ENCODE assay signal across 8 mouse cellular contexts in the genomic region with DNA sequence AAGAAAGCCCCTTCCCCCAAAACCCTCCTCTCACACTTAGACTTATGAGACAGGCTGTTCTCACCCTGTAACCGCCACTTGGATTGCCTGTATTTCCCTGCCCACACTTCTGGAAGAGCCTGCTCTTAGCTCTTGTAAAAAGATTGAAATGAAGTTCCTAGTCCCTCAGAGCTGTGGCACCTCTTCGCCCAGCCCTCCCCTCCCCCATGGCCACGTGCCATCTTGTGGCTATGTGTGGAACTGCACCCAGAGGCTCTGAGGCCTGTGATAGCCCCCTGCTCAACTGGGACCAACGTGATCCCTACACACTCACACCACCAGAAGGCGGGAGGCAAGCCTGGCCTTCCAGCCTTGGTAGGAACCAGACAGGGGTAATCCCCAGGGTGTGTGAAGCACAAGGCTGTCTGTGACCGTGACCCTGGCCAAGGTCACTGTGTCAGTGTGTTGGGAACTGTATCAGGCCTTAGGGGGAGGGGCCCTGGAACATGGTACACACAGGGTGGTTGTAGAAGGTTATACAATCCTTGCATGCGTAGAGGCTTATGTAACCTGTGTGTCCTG. TPM values are rescaled to one million over a fixed set of nuclear protein-coding genes. Genes with fewer than 3 reads are reported as not detected.
DNase-seq lines count a peak whose midpoint lies in the region; ATAC-seq and TF ChIP-seq lines count a peak whose summit lies in the region.

No protein-coding gene starts in this region.

- intact Hi-C loops in left cerebral cortex, postnatal 4 days (cut with DNase I) = no loop called here

- peaks cover 57% of the 10 kb centered on the region for H3K4me1 ChIP-seq in forebrain, embryonic 13.5 days
- H3K4me1 ChIP-seq in hindbrain, embryonic 12.5 days = peaks cover 51% of the 10 kb centered on the region
- H3K4me1 ChIP-seq in small intestine, adult 2 months (ENCODE audit: control insufficient read depth, insufficient read depth, insufficient read length, low read length) = peaks cover 41% of the 10 kb centered on the region

- WGBS in forebrain, embryonic 13.5 days = 21% methylated on average over 7 of the region's 7 CpGs
- 22% methylated on average over 7 of the region's 7 CpGs for WGBS in hindbrain, embryonic 12.5 days
- 16% methylated on average over 7 of the region's 7 CpGs for WGBS in small intestine, adult 2 months

- peaks cover 54% of the 10 kb centered on the region for H3K36me3 ChIP-seq in forebrain, embryonic 13.5 days (ENCODE audit: poor library complexity, severe bottlenecking)
- peaks cover 43% of the 10 kb centered on the region for H3K36me3 ChIP-seq in hindbrain, embryonic 12.5 days
- H3K36me3 ChIP-seq in small intestine, adult 2 months (ENCODE audit: control insufficient read depth, insufficient read depth, low read length) = peaks cover 20% of the 10 kb centered on the region

- 0 out of 2 replicates have a peak, but pooled peaks have one; percentile 1 for ATAC-seq in forebrain, embryonic 13.5 days
- peak; percentile 20; the same call in 1 of the 2 replicates for ATAC-seq in hindbrain, embryonic 12.5 days (ENCODE audit: low FRiP score)
- peak; percentile 45 for ATAC-seq in megakaryocyte-erythroid progenitor cell, adult 5-6 weeks (replicated peaks; ENCODE audit: low FRiP score, low TSS enrichment, poor library complexity, severe bottlenecking)

- no peaks in the 10 kb centered on the region for H3K27me3 ChIP-seq in forebrain, embryonic 13.5 days
- no peaks in the 10 kb centered on the region for H3K27me3 ChIP-seq in hindbrain, embryonic 12.5 days
- no peaks in the 10 kb centered on the region for H3K27me3 ChIP-seq in small intestine, adult 2 months (ENCODE audit: control insufficient read depth, insufficient read depth, low read length)

- TF ChIP-seq CTCF in small intestine, adult 2 months (IDR thresholded peaks at IDR 0.05; ENCODE audit: extremely low read depth, insufficient read length, insufficient replicate concordance, low read depth, low read length) = peak; percentile 84

- peak overlapping the region; percentile 2; the same call in 1 of the 2 replicates for H3K27ac ChIP-seq in forebrain, embryonic 13.5 days
- peak overlapping the region; percentile 57 for H3K27ac ChIP-seq in hindbrain, embryonic 12.5 days
- peak overlapping the region; percentile 87 for H3K27ac ChIP-seq in small intestine, adult 2 months (ENCODE audit: insufficient read depth, low read depth, low read length)

- H3K4me2 ChIP-seq in forebrain, embryonic 13.5 days = no peak overlapping the region
- no peak overlapping the region for H3K4me2 ChIP-seq in hindbrain, embryonic 12.5 days (replicated peaks)

- peak; percentile 66 for DNase-seq in layer of hippocampus, adult 11-12 months (ENCODE audit: low spot score)
- no peak for DNase-seq in layer of hippocampus, adult 9-10 months (ENCODE audit: low spot score)
- DNase-seq in c-Kit-positive CD71-negative TER-119-negative erythroid progenitor cells, embryonic 14.5 days (ENCODE audit: low read depth) = peak; percentile 78
- DNase-seq in left cerebral cortex, postnatal 4 days = peak; percentile 85

- no peak overlapping the region for H3K9ac ChIP-seq in forebrain, embryonic 13.5 days
- no peak overlapping the region for H3K9ac ChIP-seq in hindbrain, embryonic 12.5 days

- H3K9me3 ChIP-seq in forebrain, embryonic 13.5 days (replicated peaks) = no peaks in the 10 kb centered on the region
- H3K9me3 ChIP-seq in hindbrain, embryonic 12.5 days (replicated peaks) = no peaks in the 10 kb centered on the region

- H3K4me3 ChIP-seq in forebrain, embryonic 13.5 days = no peak overlapping the region
- H3K4me3 ChIP-seq in hindbrain, embryonic 12.5 days = no peak overlapping the region
- H3K4me3 ChIP-seq in small intestine, adult 2 months (ENCODE audit: low read depth, low read length) = no peak overlapping the region

- TF ChIP-seq POLR2A in small intestine, adult 2 months (IDR thresholded peaks at IDR 0.05; ENCODE audit: low read depth, low read length) = no peak

RNA-seq across cellular contexts. Expression of gene Thra, which starts 14.3 kb away (rescaled TPM):
- polyA plus RNA-seq in forebrain, embryonic 13.5 days (2015; fragmentation: Nextera tagmentation; extraction: Ambion mirVana) = 93.5 and 95.2 TPM in 2 replicates
- polyA plus RNA-seq in hindbrain, embryonic 12.5 days (2016; fragmentation: Nextera tagmentation; extraction: Ambion mirVana) = 67.2 and 68.4 TPM in 2 replicates
- total RNA-seq in left cerebral cortex, postnatal 4 days (2021) = 1,000 to 10,000 TPM; 1,274 to 1,289 TPM
- total RNA-seq in megakaryocyte-erythroid progenitor cell, adult 5-6 weeks (2014; fragmentation: Nextera tagmentation) = 47.5 and 51.0 TPM in 2 replicates
- total RNA-seq in megakaryocyte-erythroid progenitor cell, adult 5-6 weeks (2017) = 20.4 and 23.3 TPM in 2 replicates
- polyA plus RNA-seq in small intestine, adult 2 months (2012; rRNA removed) = 46.5 and 128 TPM in 2 replicates

RNA-seq across cellular contexts. Expression of gene Nr1d1, which starts 20.4 kb away (rescaled TPM):
- polyA plus RNA-seq in forebrain, embryonic 13.5 days (2015; fragmentation: Nextera tagmentation; extraction: Ambion mirVana) = 2.1 and 2.3 TPM in 2 replicates
- 1.2 and 1.3 TPM in 2 replicates for polyA plus RNA-seq in hindbrain, embryonic 12.5 days (2016; fragmentation: Nextera tagmentation; extraction: Ambion mirVana)
- 10 to 100 TPM; 31.9 TPM for total RNA-seq in left cerebral cortex, postnatal 4 days (2021)
- 4.1 and 8.0 TPM in 2 replicates for total RNA-seq in megakaryocyte-erythroid progenitor cell, adult 5-6 weeks (2014; fragmentation: Nextera tagmentation)
- 0.34 and 1.3 TPM in 2 replicates for total RNA-seq in megakaryocyte-erythroid progenitor cell, adult 5-6 weeks (2017)
- polyA plus RNA-seq in small intestine, adult 2 months (2012; rRNA removed) = 59.8 and 206 TPM in 2 replicates

RNA-seq across cellular contexts. Expression of gene Med24, which starts 25.5 kb away (rescaled TPM):
- polyA plus RNA-seq in forebrain, embryonic 13.5 days (2015; fragmentation: Nextera tagmentation; extraction: Ambion mirVana) = 79.0 and 86.0 TPM in 2 replicates
- polyA plus RNA-seq in hindbrain, embryonic 12.5 days (2016; fragmentation: Nextera tagmentation; extraction: Ambion mirVana) = 85.0 and 86.9 TPM in 2 replicates
- 10 to 100 TPM; 96.8 to 99.4 TPM for total RNA-seq in left cerebral cortex, postnatal 4 days (2021)
- 62.2 and 78.6 TPM in 2 replicates for total RNA-seq in megakaryocyte-erythroid progenitor cell, adult 5-6 weeks (2014; fragmentation: Nextera tagmentation)
- total RNA-seq in megakaryocyte-erythroid progenitor cell, adult 5-6 weeks (2017) = 30.1 and 42.7 TPM in 2 replicates
- polyA plus RNA-seq in small intestine, adult 2 months (2012; rRNA removed) = 23.8 and 49.5 TPM in 2 replicates

RNA-seq across cellular contexts. Expression of gene Msl1, which starts 40.6 kb away (rescaled TPM):
- 31.3 and 32.9 TPM in 2 replicates for polyA plus RNA-seq in forebrain, embryonic 13.5 days (2015; fragmentation: Nextera tagmentation; extraction: Ambion mirVana)
- 38.8 and 40.4 TPM in 2 replicates for polyA plus RNA-seq in hindbrain, embryonic 12.5 days (2016; fragmentation: Nextera tagmentation; extraction: Ambion mirVana)
- 100 to 1,000 TPM; 163 to 166 TPM for total RNA-seq in left cerebral cortex, postnatal 4 days (2021)
- 58.6 and 74.8 TPM in 2 replicates for total RNA-seq in megakaryocyte-erythroid progenitor cell, adult 5-6 weeks (2014; fragmentation: Nextera tagmentation)
- 57.8 and 68.3 TPM in 2 replicates for total RNA-seq in megakaryocyte-erythroid progenitor cell, adult 5-6 weeks (2017)
- 19.8 and 38.5 TPM in 2 replicates for polyA plus RNA-seq in small intestine, adult 2 months (2012; rRNA removed)

RNA-seq across cellular contexts. Expression of gene Casc3, which starts 50.0 kb away (rescaled TPM):
- polyA plus RNA-seq in forebrain, embryonic 13.5 days (2015; fragmentation: Nextera tagmentation; extraction: Ambion mirVana) = 46.4 and 51.1 TPM in 2 replicates
- 62.5 and 66.5 TPM in 2 replicates for polyA plus RNA-seq in hindbrain, embryonic 12.5 days (2016; fragmentation: Nextera tagmentation; extraction: Ambion mirVana)
- 10 to 100 TPM; 61.0 to 67.1 TPM for total RNA-seq in left cerebral cortex, postnatal 4 days (2021)
- total RNA-seq in megakaryocyte-erythroid progenitor cell, adult 5-6 weeks (2014; fragmentation: Nextera tagmentation) = 47.6 and 51.8 TPM in 2 replicates
- 37.4 and 53.5 TPM in 2 replicates for total RNA-seq in megakaryocyte-erythroid progenitor cell, adult 5-6 weeks (2017)
- 11.7 and 22.0 TPM in 2 replicates for polyA plus RNA-seq in small intestine, adult 2 months (2012; rRNA removed)

Comparison
In these comparisons a context has a peak if more than half of its experiments do, and no peak if none do; other contexts are left out.
1. H3K27ac ChIP-seq: peak in every context shown above with its lines; median percentile 87 in small intestine, adult 2 months; 57 in hindbrain, embryonic 12.5 days; 2 in forebrain, embryonic 13.5 days.
2. RNA of gene Nr1d1, which starts 20.4 kb away (polyA plus RNA-seq): 59.8 to 206 TPM in small intestine, adult 2 months; 2.1 to 2.3 TPM in forebrain, embryonic 13.5 days and 1.2 to 1.3 TPM in hindbrain, embryonic 12.5 days; every median in the first group is over 10 times any median in the second.
3. Peak in every context shown above with its lines, with median percentiles within 50 percentile points of each other: ATAC-seq.